In genomic region chrX:157454430-157454829, GRCm38 (mm10) we compare ENCODE assay signal across 8 mouse cellular contexts. TPM values are rescaled to one million over a fixed set of nuclear protein-coding genes. Genes with fewer than 3 reads are reported as not detected.
DNase-seq lines count a peak whose midpoint lies in the region; ATAC-seq and TF ChIP-seq lines count a peak whose summit lies in the region.

No protein-coding gene starts in this region.

- ATAC-seq in hindbrain, embryonic 14.5 days (ENCODE audit: low FRiP score) = no peak
- ATAC-seq in hindbrain, embryonic 12.5 days (ENCODE audit: low FRiP score) = no peak
- ATAC-seq in neural tube, embryonic 12.5 days (ENCODE audit: low FRiP score, low read depth) = 0 out of 2 replicates have a peak, but pooled peaks have one; percentile 44

- no peak overlapping the region for H3K4me3 ChIP-seq in hindbrain, embryonic 14.5 days (replicated peaks; ENCODE audit: low read length)
- H3K4me3 ChIP-seq in hindbrain, embryonic 12.5 days = no peak overlapping the region
- H3K4me3 ChIP-seq in cerebellum, adult 2 months (replicated peaks; ENCODE audit: insufficient read depth, low read depth, low read length) = no peak overlapping the region
- no peak overlapping the region for H3K4me3 ChIP-seq in neural tube, embryonic 12.5 days

- intact Hi-C loops in gastrocnemius, postnatal 14 days (cut with DNase I; ENCODE audit: low total_unique reads) = no loop called here
- intact Hi-C loops in left cerebral cortex, postnatal 14 days (cut with DNase I) = loop anchor here (5.0 kb wide), 1 partner anchor 1812 kb away; no protein-coding TSS in a partner anchor

- H3K27me3 ChIP-seq in hindbrain, embryonic 14.5 days (ENCODE audit: control insufficient read depth, insufficient read depth, low read length) = no peaks in the 10 kb centered on the region
- H3K27me3 ChIP-seq in hindbrain, embryonic 12.5 days = no peaks in the 10 kb centered on the region
- H3K27me3 ChIP-seq in cerebellum, adult 2 months (ENCODE audit: control insufficient read depth, insufficient read depth, low read length) = no peaks in the 10 kb centered on the region
- no peaks in the 10 kb centered on the region for H3K27me3 ChIP-seq in neural tube, embryonic 12.5 days (replicated peaks)

- H3K36me3 ChIP-seq in hindbrain, embryonic 14.5 days (replicated peaks; ENCODE audit: control insufficient read depth, insufficient read depth) = peaks cover 3% of the 10 kb centered on the region; the same call in 1 of the 2 replicates
- H3K36me3 ChIP-seq in hindbrain, embryonic 12.5 days = 0 out of 2 replicates have a peak, but pooled peaks cover 3% of the 10 kb centered on the region
- H3K36me3 ChIP-seq in neural tube, embryonic 12.5 days = peaks cover 5% of the 10 kb centered on the region; the same call in 1 of the 2 replicates

- H3K4me2 ChIP-seq in hindbrain, embryonic 14.5 days (replicated peaks) = no peak overlapping the region
- no peak overlapping the region for H3K4me2 ChIP-seq in hindbrain, embryonic 12.5 days (replicated peaks)
- H3K4me2 ChIP-seq in neural tube, embryonic 12.5 days (replicated peaks) = no peak overlapping the region

- WGBS in hindbrain, embryonic 14.5 days = 40% methylated on average over 1 of the region's 1 CpGs
- 49% methylated on average over 1 of the region's 1 CpGs for WGBS in hindbrain, embryonic 12.5 days
- 8% methylated on average over 1 of the region's 1 CpGs for WGBS in cerebellum, adult 2 months
- 56% methylated on average over 1 of the region's 1 CpGs for WGBS in neural tube, embryonic 12.5 days

- H3K9me3 ChIP-seq in hindbrain, embryonic 14.5 days (ENCODE audit: control insufficient read depth, low read length) = no peaks in the 10 kb centered on the region
- no peaks in the 10 kb centered on the region for H3K9me3 ChIP-seq in hindbrain, embryonic 12.5 days (replicated peaks)
- H3K9me3 ChIP-seq in neural tube, embryonic 12.5 days = no peaks in the 10 kb centered on the region

- no peak for TF ChIP-seq POLR2A in cerebellum, adult 2 months (IDR thresholded peaks at IDR 0.05; ENCODE audit: borderline replicate concordance, insufficient read depth, low read length)

- DNase-seq in hindbrain, embryonic 14.5 days (ENCODE audit: low spot score) = peak; percentile 70
- peak; percentile 44 for DNase-seq in ES-CJ7 (ENCODE audit: low read depth, low spot score)
- peak; percentile 43 to 71 for DNase-seq in cerebellum, adult 2 months
- DNase-seq in gastrocnemius, postnatal 14 days = peak; percentile 22
- DNase-seq in left cerebral cortex, postnatal 14 days (ENCODE audit: low spot score in 2 of 2) = peak; percentile 58 to 67
- DNase-seq in urinary bladder, postnatal 25 days (ENCODE audit: low spot score) = peak; percentile 49

- H3K4me1 ChIP-seq in hindbrain, embryonic 14.5 days (replicated peaks; ENCODE audit: control insufficient read depth, insufficient read depth, low read length) = no peaks in the 10 kb centered on the region
- H3K4me1 ChIP-seq in hindbrain, embryonic 12.5 days = no peaks in the 10 kb centered on the region
- no peaks in the 10 kb centered on the region for H3K4me1 ChIP-seq in cerebellum, adult 2 months (ENCODE audit: control insufficient read depth, insufficient read depth, low read length)
- no peaks in the 10 kb centered on the region for H3K4me1 ChIP-seq in neural tube, embryonic 12.5 days

- H3K27ac ChIP-seq in hindbrain, embryonic 14.5 days = no peak overlapping the region
- no peak overlapping the region for H3K27ac ChIP-seq in hindbrain, embryonic 12.5 days
- H3K27ac ChIP-seq in cerebellum, adult 2 months (ENCODE audit: insufficient read depth, low read length) = no peak overlapping the region
- no peak overlapping the region for H3K27ac ChIP-seq in neural tube, embryonic 12.5 days

- peak; percentile 83 for TF ChIP-seq CTCF in cerebellum, adult 2 months (IDR thresholded peaks at IDR 0.05; ENCODE audit: borderline replicate concordance, insufficient read depth, low read depth, low read length)

- no peak overlapping the region for H3K9ac ChIP-seq in hindbrain, embryonic 14.5 days
- no peak overlapping the region for H3K9ac ChIP-seq in hindbrain, embryonic 12.5 days
- no peak overlapping the region for H3K9ac ChIP-seq in neural tube, embryonic 12.5 days

RNA-seq across cellular contexts. Expression of gene Sms, which starts 37.7 kb away (rescaled TPM):
- polyA plus RNA-seq in hindbrain, embryonic 14.5 days (2014; fragmentation: Nextera tagmentation; extraction: Ambion mirVana) = 149 and 164 TPM in 2 replicates
- polyA plus RNA-seq in hindbrain, embryonic 12.5 days (2016; fragmentation: Nextera tagmentation; extraction: Ambion mirVana) = 90.8 and 106 TPM in 2 replicates
- polyA plus RNA-seq in cerebellum, adult 2 months (2012; rRNA removed) = 79.0 and 81.8 TPM in 2 replicates
- 10 to 100 TPM; 32.8 to 40.5 TPM for total RNA-seq in gastrocnemius, postnatal 14 days (2021)
- 10 to 100 TPM; 69.9 to 72.2 TPM for total RNA-seq in left cerebral cortex, postnatal 14 days (2021)
- 94.2 and 109 TPM in 2 replicates for polyA plus RNA-seq in neural tube, embryonic 12.5 days (2016; fragmentation: Nextera tagmentation; extraction: Ambion mirVana)

RNA-seq across cellular contexts. Expression of gene Phex, which starts 39.3 kb away (rescaled TPM):
- polyA plus RNA-seq in hindbrain, embryonic 14.5 days (2014; fragmentation: Nextera tagmentation; extraction: Ambion mirVana) = 0.25 and 0.47 TPM in 2 replicates
- 0.57 and 0.89 TPM in 2 replicates for polyA plus RNA-seq in hindbrain, embryonic 12.5 days (2016; fragmentation: Nextera tagmentation; extraction: Ambion mirVana)
- 0.95 and 1.1 TPM in 2 replicates for polyA plus RNA-seq in cerebellum, adult 2 months (2012; rRNA removed)
- under 1 TPM; 0.49 to 0.53 TPM for total RNA-seq in gastrocnemius, postnatal 14 days (2021)
- total RNA-seq in left cerebral cortex, postnatal 14 days (2021) = under 1 TPM; 0.35 to 0.36 TPM
- 0.25 and 0.41 TPM in 2 replicates for polyA plus RNA-seq in neural tube, embryonic 12.5 days (2016; fragmentation: Nextera tagmentation; extraction: Ambion mirVana)
